Mouse (Mus musculus) heart, embryonic 16.5 days (tissue): ENCODE results near the gene Rps6kb1. TPM values are rescaled to one million over a fixed set of nuclear protein-coding genes. Genes with fewer than 3 reads are reported as not detected.
A peak's percentile ranks its signal among the peaks of the same experiment; 100 is the strongest.

Experiments
- ATAC-seq: fragments of 200-750 bp; cut with Nextera tagmentation; replicated peaks from 2 replicates; pipeline ENCODE4 v1.8.0; 2017; ENCODE audit warnings: moderate number of reproducible peaks; ENCODE audit not compliant: insufficient read depth, low FRiP score; ENCODE audit errors: extremely low read depth
- H3K27ac ChIP-seq: fragments of 300-500 bp; sonication (generic); 2 replicates; pipeline ENCODE4 v1.5.1; 2014; ENCODE audit warnings: mild to moderate bottlenecking, low read length, control low read depth, moderate library complexity
- H3K27me3 ChIP-seq: fragments of 300-500 bp; sonication (generic); 2 replicates; pipeline ENCODE4 v1.6.1; 2014; ENCODE audit warnings: low read length, mixed read lengths; ENCODE audit not compliant: control insufficient read depth, insufficient read depth
- H3K36me3 ChIP-seq: fragments of 300-500 bp; sonication (generic); 2 replicates; pipeline ENCODE4 v1.6.1; 2014; ENCODE audit not compliant: control insufficient read depth, insufficient read depth
- H3K4me1 ChIP-seq: fragments of 300-500 bp; sonication (generic); 2 replicates; pipeline ENCODE4 v1.6.1; 2014; ENCODE audit warnings: low read length, mixed read lengths; ENCODE audit not compliant: control insufficient read depth, insufficient read depth
- H3K4me2 ChIP-seq: fragments of 300-500 bp; sonication (generic); 2 replicates; pipeline ENCODE4 v1.6.1; 2014; ENCODE audit warnings: low read depth, mild to moderate bottlenecking, control low read depth, low read length
- H3K4me3 ChIP-seq: fragments of 300-500 bp; sonication (generic); 2 replicates; pipeline ENCODE4 v1.5.1; 2014; ENCODE audit warnings: mild to moderate bottlenecking, control low read depth, low read length
- H3K9ac ChIP-seq: fragments of 300-500 bp; sonication (generic); 2 replicates; pipeline ENCODE4 v1.6.1; 2014; ENCODE audit warnings: low read length, control low read depth
- H3K9me3 ChIP-seq: fragments of 300-500 bp; sonication (generic); replicated peaks from 2 replicates; pipeline ENCODE4 v1.6.1; 2016; ENCODE audit warnings: low read length; ENCODE audit not compliant: control insufficient read depth
- WGBS: fragments of 180-500 bp; shearing (Covaris S2); extraction: QIAGEN DNeasy Blood & Tissue Kit; methylation state at CpG from one replicate; pipeline ENCODE4 v1.1.7; 2014; 5-methylcytosine and 5-hydroxymethylcytosine counted together
- polyA plus RNA-seq: library from polyadenylated mRNA; unstranded; fragments of >200 nt; fragmentation: Nextera tagmentation; extraction: Ambion mirVana; gene quantifications from 2 replicates; pipeline ENCODE4 v1.2.1, GENCODE M21; 2015

Gene Rps6kb1
- polyA plus RNA-seq, 1 experiment from 2014 or later = 40.8 TPM

GRCm38 (mm10) chr11:86568425-86568824, 23.8 kb upstream of the Rps6kb1 start:
- ATAC-seq = no peak
- H3K4me3 ChIP-seq = no peak overlapping the region
- no peak overlapping the region for H3K4me2 ChIP-seq
- H3K27me3 ChIP-seq = no peaks in the 10 kb centered on the region
- 47% methylated on average over 3 of the region's 3 CpGs for WGBS
- no peaks in the 10 kb centered on the region for H3K9me3 ChIP-seq
- no peak overlapping the region for H3K27ac ChIP-seq
- H3K36me3 ChIP-seq = peaks cover 8% of the 10 kb centered on the region; the same call in 1 of the 2 replicates
- H3K9ac ChIP-seq = no peak overlapping the region
- H3K4me1 ChIP-seq = peaks cover 14% of the 10 kb centered on the region

GRCm38 (mm10) chr11:86558258-86558657, 13.7 kb upstream of the Rps6kb1 start:
- peaks cover 39% of the 10 kb centered on the region for H3K36me3 ChIP-seq
- no peaks in the 10 kb centered on the region for H3K4me1 ChIP-seq
- no peak overlapping the region for H3K9ac ChIP-seq
- no peak overlapping the region for H3K4me3 ChIP-seq
- H3K27me3 ChIP-seq = no peaks in the 10 kb centered on the region
- H3K4me2 ChIP-seq = no peak overlapping the region
- no peak for ATAC-seq
- no peaks in the 10 kb centered on the region for H3K9me3 ChIP-seq
- whole genome bisulfite sequencing = 88% methylated on average over 4 of the region's 4 CpGs
- H3K27ac ChIP-seq = no peak overlapping the region

- Histone ChIP-seq H3K4me3 (no peak overlapping the region), H3K27me3 (no peaks in the 10 kb centered on the region), H3K4me1 (0 out of 2 replicates have a peak, but pooled peaks cover 2% of the 10 kb centered on the region), H3K4me2 (no peak overlapping the region), H3K36me3 (peaks cover 43% of the 10 kb centered on the region), H3K9ac (no peak overlapping the region), H3K27ac (no peak overlapping the region), H3K9me3 (peaks cover 4% of the 10 kb centered on the region; the same call in 1 of the 2 replicates)
- WGBS = 86% methylated on average over 6 of the region's 6 CpGs
- no peak for ATAC-seq
Measured at GRCm38 (mm10) chr11:86553525-86553924, 8.9 kb upstream of the Rps6kb1 start.

- H3K4me2 ChIP-seq = no peak overlapping the region
- H3K27ac ChIP-seq = no peak overlapping the region
- no peak overlapping the region for H3K4me3 ChIP-seq
- ATAC-seq = no peak
- WGBS = 100% methylated on average over 1 of the region's 1 CpGs
- H3K9me3 ChIP-seq = peaks cover 4% of the 10 kb centered on the region; the same call in 1 of the 2 replicates
- H3K27me3 ChIP-seq = no peaks in the 10 kb centered on the region
- peaks cover 16% of the 10 kb centered on the region for H3K36me3 ChIP-seq
- H3K9ac ChIP-seq = no peak overlapping the region
- H3K4me1 ChIP-seq = peaks cover 23% of the 10 kb centered on the region
Measured at GRCm38 (mm10) chr11:86547412-86547811, 2.8 kb upstream of the Rps6kb1 start.

- peaks cover 4% of the 10 kb centered on the region; the same call in 1 of the 2 replicates for H3K9me3 ChIP-seq
- peaks cover 32% of the 10 kb centered on the region for H3K4me1 ChIP-seq
- WGBS = 74% methylated on average over 8 of the region's 8 CpGs
- no peaks in the 10 kb centered on the region for H3K27me3 ChIP-seq
- H3K4me2 ChIP-seq = peak overlapping the region; percentile 72
- peak overlapping the region; percentile 90 for H3K27ac ChIP-seq
- peak overlapping the region; percentile 76 for H3K9ac ChIP-seq
- H3K36me3 ChIP-seq = peaks cover 16% of the 10 kb centered on the region
- peak overlapping the region; percentile 79 for H3K4me3 ChIP-seq
- no peak for ATAC-seq
Measured at GRCm38 (mm10) chr11:86545556-86545955, 951 bp upstream of the Rps6kb1 start.

- peak; percentile 67 for ATAC-seq
- no peaks in the 10 kb centered on the region for H3K9me3 ChIP-seq
- H3K4me1 ChIP-seq = peaks cover 34% of the 10 kb centered on the region
Measured at GRCm38 (mm10) chr11:86543960-86544638, 506 bp downstream of the Rps6kb1 start.

GRCm38 (mm10) chr11:86542851-86543250, 1.8 kb downstream of the Rps6kb1 start:
- H3K36me3 ChIP-seq = peaks cover 3% of the 10 kb centered on the region; the same call in 1 of the 2 replicates
- peak overlapping the region; percentile 66 for H3K4me2 ChIP-seq
- no peaks in the 10 kb centered on the region for H3K9me3 ChIP-seq
- WGBS = 70% methylated on average over 1 of the region's 1 CpGs
- no peaks in the 10 kb centered on the region for H3K27me3 ChIP-seq
- ATAC-seq = no peak
- 0 out of 2 replicates have a peak overlapping the region, but pooled peaks have one; percentile 40 for H3K27ac ChIP-seq
- peak overlapping the region; percentile 11; the same call in 1 of the 2 replicates for H3K9ac ChIP-seq
- no peak overlapping the region for H3K4me3 ChIP-seq
- peaks cover 31% of the 10 kb centered on the region for H3K4me1 ChIP-seq

More at GRCm38 (mm10) chr11:86543960-86544638, 506 bp downstream of the Rps6kb1 start:
- under 1% methylated on average over 47 of the region's 50 CpGs for WGBS
- peak overlapping the region; percentile 79 for H3K4me3 ChIP-seq
- H3K27me3 ChIP-seq = no peaks in the 10 kb centered on the region
- peak overlapping the region; percentile 66 for H3K4me2 ChIP-seq
- H3K27ac ChIP-seq = peak overlapping the region; percentile 92
- peaks cover 3% of the 10 kb centered on the region for H3K36me3 ChIP-seq
- H3K9ac ChIP-seq = peak overlapping the region; percentile 95

DNA sequence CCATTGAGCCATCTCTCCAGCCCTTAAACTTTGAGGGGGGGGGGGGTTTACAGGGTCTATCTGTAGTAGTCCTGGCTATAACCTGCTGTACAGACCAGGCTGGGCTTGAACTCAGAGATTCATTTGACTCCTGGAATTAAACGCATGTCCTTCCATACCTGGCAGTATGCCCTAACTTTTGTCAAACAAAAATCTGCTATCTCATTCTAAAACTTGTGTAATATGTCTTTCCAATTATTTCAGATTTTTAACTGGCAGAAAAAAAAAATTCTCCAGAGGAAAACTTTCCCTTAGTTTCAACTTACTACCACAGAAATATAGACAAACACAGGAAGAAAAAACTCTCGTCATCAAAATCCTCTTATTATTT, 4.1 kb downstream of the Rps6kb1 start:
- ATAC-seq = no peak
- WGBS = 80% methylated on average over 2 of the region's 2 CpGs
- Histone ChIP-seq H3K9ac (no peak overlapping the region), H3K4me3 (no peak overlapping the region), H3K27me3 (no peaks in the 10 kb centered on the region), H3K4me2 (no peak overlapping the region), H3K27ac (no peak overlapping the region), H3K9me3 (no peaks in the 10 kb centered on the region), H3K4me1 (peaks cover 24% of the 10 kb centered on the region), H3K36me3 (peaks cover 4% of the 10 kb centered on the region; the same call in 1 of the 2 replicates)

DNA sequence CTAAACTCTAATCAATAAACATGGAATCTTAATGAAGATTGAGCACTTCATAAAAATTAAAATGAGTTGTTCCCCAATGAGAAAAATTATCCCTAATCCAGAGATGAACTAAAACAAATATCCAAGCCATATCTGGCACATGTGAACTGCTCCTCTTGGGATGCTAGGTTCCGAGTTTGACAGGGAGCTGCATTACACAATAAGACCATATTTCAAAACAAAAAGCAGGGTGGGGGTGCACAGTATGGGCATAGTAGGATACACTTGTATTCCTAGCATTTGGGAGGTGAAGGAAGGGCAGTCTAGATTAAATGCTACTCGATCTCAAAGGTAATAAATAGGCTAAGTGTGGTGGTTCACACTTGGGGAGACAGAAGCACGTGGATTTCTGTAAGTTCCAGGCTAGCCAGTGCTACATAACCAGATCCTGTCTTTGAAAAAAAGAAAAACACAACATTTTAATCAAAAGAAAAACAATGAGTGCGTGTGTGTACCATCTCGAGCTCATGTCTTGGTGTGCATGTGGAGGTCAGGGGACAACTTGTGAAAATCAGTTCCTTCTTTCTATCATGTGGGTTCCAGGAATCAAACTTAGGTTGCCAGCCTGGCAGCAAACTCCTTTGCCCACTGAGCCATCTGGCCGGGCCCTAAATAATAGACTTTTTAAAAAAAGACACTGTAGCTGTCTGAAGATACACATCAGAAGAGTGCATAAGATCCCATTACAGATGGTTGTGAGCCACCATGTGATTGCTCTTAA, 4.7 kb downstream of the Rps6kb1 start:
- 74% methylated on average over 6 of the region's 6 CpGs for WGBS
- Histone ChIP-seq H3K36me3 (peaks cover 4% of the 10 kb centered on the region; the same call in 1 of the 2 replicates), H3K4me1 (peaks cover 23% of the 10 kb centered on the region), H3K27me3 (no peaks in the 10 kb centered on the region), H3K9ac (no peak overlapping the region), H3K4me2 (no peak overlapping the region), H3K27ac (no peak overlapping the region), H3K9me3 (no peaks in the 10 kb centered on the region), H3K4me3 (no peak overlapping the region)
- ATAC-seq = no peak
